Mouse (Mus musculus) cerebellum, adult 8-10 months (tissue): ENCODE data around the gene Dclre1b.
"Not testable (repeated sequence)": the region's sequence is repeated elsewhere in the genome, so short reads cannot be mapped to it uniquely, and the experiment has no call there.

Experiments used
- DNase-seq: peaks from one replicate; pipeline ENCODE4 v3.0.0; 2022

Gene Dclre1b

DNA sequence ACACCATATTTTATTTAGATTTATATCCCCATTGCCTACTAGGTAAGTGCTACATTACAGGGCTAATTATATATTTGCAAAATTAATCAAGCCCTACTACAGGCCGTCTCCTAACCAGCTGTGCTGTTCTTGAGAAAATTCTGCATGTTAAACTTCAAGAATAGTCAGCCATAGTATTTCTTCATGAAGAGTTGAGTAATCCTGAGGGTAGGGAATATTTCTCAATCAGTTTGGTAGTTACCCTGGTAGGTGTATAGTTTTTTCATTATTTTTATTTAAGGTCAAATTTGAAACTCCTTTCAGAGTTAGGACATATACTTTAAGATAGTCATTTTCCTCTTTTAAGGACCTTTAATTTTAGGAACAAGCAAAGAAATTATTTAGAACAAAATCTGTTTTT lies 3.6 kb downstream of the Dclre1b start:
- no peak for DNase-seq

DNA sequence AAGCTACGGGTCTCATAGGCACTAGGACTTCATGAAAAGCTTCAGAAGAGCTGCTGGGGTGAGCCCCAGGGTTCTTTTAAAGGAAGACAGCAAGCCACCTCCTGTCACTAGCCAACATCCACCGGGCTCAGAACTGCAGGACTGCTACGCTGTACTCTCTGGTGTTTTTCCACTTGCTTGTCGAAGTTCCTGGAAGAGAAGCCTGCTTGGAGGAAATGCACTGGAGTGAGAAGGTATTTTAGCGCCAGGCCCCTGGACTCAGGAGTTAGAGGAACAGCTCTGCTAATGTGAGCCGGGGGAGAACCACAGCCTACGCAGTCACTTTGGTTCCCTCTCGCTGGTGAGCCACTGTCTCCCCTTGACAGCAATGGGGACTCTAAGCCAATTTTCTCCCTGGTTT lies 6.4 kb downstream of the Dclre1b start:
- no peak for DNase-seq

GRCm38 (mm10) chr3:103801631-103802531 lies 7.4 kb downstream of the Dclre1b start:
- peak; percentile 66 for DNase-seq

DNA sequence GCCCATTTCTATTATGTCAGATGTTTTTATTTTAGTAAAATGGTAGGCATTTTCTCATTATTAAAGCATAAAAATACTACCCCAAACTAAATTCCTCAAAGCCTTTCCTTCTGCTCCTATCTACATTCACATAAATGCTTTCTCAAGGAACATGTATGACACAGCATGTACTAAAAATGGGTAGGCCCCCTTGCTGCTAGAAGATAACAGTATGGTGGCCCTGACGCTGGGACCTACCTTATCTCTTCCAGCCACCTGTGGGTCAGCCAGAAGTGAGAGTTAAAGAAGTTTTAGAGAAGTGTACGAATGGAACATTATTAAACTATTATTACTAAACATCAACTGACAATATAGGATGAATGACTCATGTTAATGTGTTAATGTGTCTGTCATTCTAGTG lies 9.7 kb downstream of the Dclre1b start:
- DNase-seq: no peak

GRCm38 (mm10) chr3:103796389-103796788 lies 12.9 kb downstream of the Dclre1b start:
- DNase-seq: no peak

DNA sequence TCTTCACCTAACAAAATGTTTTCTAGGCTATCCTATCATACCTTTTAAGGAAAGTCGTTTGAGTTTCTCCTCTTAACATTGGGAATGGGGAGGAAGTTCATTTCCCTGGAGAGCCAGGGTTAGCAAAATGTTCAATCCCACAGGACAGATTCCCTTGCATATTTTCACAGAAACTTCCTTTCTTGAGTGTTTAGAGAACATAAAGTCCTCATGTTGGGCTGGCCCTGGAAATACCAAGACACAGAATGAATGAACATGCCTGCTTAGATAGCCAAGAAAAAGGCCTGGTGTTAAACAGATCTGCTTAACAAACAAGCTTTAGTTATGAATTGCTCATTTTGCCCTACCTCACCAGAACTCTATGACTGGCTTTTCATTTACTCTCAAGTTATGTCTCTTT lies 16.7 kb downstream of the Dclre1b start:
- DNase-seq: no peak

GRCm38 (mm10) chr3:103792111-103792406 lies 17.2 kb downstream of the Dclre1b start:
- DNase-seq: not testable (repeated sequence)

DNA sequence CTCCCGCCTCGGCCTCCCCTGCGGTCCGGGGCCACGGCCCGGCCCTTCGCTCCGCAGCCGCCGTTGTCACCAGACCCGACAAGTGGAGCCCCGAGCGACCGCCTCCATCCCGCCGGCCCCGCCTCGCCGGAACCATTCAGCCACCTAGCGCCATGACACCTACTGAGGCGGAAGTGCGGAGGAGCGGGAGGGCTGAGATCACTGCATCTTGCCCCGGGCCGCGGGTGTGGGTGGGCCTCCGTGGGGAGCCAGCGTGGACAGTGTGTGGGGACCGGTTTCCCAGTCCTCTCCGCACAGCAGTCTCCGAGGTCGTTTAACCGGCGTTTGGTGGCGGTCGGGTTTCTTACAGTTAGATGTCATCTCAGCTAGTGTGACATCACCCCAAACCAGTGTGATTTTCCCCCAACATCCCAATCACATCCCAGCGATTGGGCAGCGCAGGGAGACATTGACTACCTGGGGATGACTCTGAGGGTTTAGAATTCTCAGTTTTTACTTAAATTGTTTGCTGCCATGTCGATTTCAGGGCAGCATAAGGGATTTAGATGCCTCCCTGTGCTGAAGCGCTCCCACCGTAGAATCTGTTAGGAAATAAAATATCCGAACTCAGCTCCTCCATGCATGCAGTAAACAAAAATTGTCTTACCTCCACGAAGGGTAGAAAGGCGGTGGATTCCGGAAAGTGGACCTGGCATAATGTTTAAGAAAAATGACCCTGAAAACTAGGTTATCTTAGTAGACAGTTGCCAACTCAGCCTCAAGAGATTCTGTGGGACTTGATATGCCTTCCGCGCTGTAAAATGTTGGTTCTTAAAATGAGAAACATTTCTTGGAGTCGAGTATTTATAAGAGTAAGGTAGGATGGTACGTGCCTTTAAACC lies 17.8 kb downstream of the Dclre1b start, which contains the start of gene Hipk1:
Gene Hipk1 (minus strand): TSS at position 334 of the 881 bp plus-strand sequence.
- DNase-seq: peak; percentile 94

DNA sequence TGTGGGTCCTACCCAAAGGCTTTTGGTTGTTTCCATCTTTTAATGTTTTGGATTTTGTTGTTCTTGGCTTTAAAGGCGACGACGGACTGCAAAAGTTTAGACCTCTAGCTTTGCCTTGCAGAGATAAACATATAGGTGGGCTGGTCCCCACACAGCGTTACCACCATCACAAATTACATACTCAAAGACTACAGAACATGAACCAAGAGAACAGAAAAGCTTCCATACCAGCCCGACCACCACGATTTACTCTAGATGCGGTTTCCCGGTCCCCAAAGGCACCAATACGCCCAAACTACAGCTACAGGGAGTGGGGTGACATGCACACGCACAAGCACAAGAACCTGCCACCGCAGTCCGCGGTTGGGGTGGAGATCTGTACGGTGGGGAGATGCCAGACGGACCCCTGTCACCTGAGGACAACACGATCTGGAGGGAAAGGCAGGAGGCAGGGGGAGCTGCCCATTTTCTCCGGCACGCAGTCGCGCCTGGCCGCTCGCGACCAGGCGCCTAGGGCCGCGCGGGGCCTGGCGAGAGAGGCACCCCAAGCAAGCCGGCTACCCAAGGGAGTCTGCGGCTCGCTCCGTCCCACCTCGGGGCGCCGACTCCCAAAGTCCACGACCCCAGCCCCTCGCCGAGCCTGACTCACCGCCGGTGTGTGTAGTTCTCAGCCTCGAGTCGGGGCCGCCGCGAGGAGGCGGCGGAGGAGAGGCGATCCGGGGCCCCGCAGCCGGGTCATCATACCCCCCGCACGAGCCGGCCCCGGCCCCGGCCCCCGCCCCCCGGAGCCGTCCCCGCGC lies 18.7 kb downstream of the Dclre1b start:
- DNase-seq: peak; percentile 51

DNA sequence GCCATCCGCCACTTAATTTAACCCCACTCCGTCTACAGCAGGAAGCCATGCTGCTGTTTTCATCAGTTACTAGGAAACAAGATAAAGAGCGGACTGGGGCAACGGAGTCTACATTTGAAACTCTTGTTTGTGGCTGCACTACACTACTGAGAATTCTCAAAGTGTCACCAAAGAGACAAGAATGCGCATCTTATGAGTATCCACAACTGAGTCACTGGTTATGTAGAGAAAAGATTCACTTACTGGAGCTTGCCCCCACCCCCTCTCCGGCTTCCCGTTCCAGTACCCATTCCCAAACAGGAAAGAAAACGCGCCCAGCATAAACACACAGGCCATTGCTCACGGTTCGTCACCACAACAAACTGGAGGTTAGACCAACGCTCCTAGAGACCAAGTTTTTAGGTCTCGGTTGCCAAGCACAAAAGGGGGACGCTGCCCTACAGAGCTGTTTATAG lies 19.3 kb downstream of the Dclre1b start:
- DNase-seq: no peak

DNA sequence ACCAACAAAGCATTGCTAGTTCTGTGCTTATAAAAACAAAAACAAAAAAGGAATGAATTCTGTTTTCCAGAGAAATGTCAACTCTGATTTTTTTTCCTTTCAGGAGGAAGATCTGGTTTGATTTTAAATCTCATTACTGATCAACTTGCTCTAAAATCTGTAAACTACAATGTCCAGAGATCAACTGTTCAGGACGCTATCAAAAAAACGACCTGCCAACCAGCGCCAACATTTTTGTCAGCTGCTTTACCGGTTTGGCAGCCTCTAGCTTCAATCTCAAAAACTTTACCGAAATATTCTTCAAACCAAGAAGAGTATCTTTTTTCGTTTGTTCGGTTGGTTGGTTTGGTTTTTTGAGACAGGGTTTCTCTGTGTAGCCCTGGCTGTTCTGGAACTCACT lies 20.1 kb downstream of the Dclre1b start:
- no peak for DNase-seq

DNA sequence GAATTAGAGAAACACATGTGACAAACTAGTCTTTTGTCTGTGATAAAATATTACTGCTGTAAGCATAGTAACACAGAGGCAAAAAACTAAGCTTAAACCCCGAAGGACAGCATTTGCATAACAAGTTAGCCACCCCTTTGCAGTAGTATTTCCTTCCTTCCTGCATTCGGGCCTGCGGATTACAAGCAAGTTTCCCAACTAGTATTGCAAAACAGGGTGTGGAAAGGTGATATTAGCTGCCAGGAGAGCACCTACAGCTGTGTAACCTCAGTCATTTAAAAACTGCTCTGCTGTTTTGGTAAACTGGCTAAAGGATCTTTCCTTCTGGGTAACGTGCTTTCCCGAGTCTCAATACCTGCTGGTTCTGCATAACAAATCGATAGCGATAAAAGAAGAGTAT lies 22.0 kb downstream of the Dclre1b start:
- DNase-seq: no peak

DNA sequence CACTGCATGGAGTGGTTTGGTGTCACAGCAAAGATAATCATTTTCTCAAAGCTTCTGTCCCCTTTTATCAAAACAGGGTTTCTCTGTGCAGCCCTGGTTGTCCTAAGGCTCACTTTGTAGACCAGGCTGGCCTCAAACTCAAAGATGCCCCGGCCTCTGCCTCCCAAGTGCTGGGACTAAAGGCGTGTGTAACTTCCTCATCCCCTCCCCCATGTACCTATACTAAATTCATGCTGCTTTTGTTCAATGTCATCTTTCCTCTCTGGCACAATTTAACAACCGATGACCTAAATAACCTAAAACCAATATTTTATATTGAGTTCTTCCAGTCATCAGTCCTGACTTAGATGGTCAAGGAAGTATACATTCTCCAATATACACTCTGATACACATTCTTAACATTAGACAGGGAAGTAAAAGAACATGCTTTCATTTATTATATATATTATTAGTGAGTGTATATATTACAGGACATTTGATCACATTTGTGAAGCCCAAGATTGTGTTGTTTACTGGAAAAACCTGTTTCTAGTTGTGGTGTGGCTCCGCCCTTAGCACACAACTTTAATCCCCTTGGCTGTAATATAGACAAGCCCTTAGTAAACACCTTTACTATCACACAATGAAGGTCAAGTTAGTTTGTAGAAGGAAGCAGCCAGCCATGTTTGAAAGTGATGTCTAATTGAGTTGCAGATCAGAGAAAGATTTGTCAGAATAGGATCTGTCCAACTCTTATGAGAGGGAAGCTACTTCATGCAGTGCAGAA lies 26.2 kb downstream of the Dclre1b start:
- DNase-seq: no peak

DNA sequence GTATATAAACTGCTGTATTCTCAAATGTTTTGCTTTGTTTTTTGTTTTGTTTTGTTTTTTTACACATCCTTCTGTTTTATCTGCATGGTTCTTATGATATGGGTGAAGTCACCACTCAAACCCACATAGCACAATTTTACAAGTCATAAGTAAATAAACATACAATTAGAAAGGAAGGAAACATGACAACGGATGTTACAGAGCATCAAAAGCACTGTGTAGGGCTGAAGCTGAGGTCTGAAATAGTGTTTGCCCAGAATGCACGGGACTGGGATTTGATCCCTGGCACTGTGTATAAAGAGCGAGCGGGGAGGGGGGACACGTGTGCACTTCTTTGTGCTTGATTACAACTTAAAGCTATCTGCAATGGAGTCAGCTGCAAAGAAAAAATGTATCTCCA lies 28.5 kb downstream of the Dclre1b start:
- no peak for DNase-seq

GRCm38 (mm10) chr3:103780271-103780670 lies 29.0 kb downstream of the Dclre1b start:
- peak; percentile 44 for DNase-seq

GRCm38 (mm10) chr3:103779183-103779582 lies 30.1 kb downstream of the Dclre1b start:
- no peak for DNase-seq

- DNase-seq: no peak
Measured at GRCm38 (mm10) chr3:103778660-103779059, 30.6 kb downstream of the Dclre1b start.

- DNase-seq: peak; percentile 67
Measured at GRCm38 (mm10) chr3:103777940-103778339, 31.3 kb downstream of the Dclre1b start.

DNA sequence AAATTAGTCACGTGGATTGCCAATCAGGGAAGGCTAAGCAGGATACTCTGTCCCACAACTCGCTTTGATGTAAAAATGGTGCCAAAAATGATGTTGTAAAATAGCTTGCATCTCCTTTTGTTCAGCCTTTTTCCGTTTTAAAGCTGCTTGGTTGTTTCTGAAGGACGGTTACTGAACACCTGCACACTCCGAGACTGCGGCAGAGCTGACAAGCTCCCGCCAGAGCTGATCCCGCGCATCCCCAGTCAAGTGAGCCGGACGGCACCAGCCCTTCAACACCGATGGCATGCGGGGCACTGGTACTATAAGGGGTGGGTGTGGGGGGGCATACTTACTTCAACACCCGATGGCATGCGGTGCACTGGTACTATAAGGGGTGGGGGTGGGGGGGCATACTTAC lies 35.2 kb downstream of the Dclre1b start:
- no peak for DNase-seq

DNA sequence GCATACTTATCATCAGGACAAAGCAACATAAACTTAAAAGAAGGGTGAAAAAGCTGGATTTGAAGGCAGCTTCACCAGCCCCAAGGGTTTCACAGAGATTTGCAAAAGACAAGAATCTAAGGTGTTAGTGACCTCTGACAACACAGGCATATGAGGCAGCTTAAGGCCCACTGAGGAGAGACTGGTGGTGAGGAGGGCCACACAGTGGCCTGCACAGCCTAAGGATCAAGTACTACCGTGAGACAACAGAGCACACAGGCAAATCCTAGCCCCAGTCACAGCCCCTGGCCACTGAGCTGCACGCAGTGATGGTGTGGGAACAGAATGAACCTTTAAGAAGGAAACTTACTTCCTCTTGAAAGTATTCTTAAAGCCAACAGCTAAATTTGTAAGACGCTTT lies 35.7 kb downstream of the Dclre1b start:
- no peak for DNase-seq

DNA sequence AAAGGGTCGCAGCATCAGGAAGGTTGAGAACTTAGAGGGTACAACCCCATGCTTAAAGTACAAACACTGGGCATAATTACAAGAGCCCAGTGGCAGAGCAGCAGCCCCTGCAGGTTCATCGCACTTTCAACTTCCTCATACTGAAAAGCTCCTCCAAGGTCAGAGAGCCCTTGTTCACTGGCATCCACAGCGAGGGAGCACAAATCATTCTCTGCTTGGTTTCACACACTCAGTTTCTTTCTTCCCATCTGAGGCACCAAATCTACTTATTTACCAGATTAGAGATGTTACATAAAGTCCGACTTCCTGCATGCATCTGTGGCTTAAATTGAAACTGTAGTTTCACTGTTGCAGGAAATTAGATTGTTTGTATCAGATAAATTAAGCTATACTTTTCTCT lies 36.4 kb downstream of the Dclre1b start:
- no peak for DNase-seq

GRCm38 (mm10) chr3:103771531-103772130 lies 37.6 kb downstream of the Dclre1b start:
- DNase-seq: peak; percentile 86
